Mouse (Mus musculus) cortical plate, adult 2 months (tissue): Measurements from ENCODE around the gene Abhd17a.

ENCODE experiments used
- CTCF ChIP-seq: fragments of 200-500 bp; IDR thresholded peaks from 2 replicates; pipeline ENCODE4 v1.5.1; 2011; ENCODE audit warnings: mild to moderate bottlenecking, control low read depth, low read length; ENCODE audit not compliant: insufficient read depth; ENCODE audit errors: extremely low read depth
- POLR2A ChIP-seq: fragments of 200-500 bp; IDR thresholded peaks from 2 replicates; pipeline ENCODE4 v1.6.1; 2011; ENCODE audit warnings: mild to moderate bottlenecking, low read length, control low read depth; ENCODE audit not compliant: insufficient read depth; ENCODE audit errors: extremely low read depth

GRCm38 (mm10) chr10:80535711-80536110 is 54.4 kb downstream of the Abhd17a start:
- TF ChIP-seq CTCF (no peak), POLR2A (no peak)
